Mouse (Mus musculus) testis, postnatal 14 days (tissue): ENCODE measurements around the gene Degs2.

ENCODE experiments used
- DNase-seq: peaks from one replicate; pipeline ENCODE4 v3.0.0; 2021; ENCODE audit warnings: low spot score

Degs2 gene

GRCm38 (mm10) chr12:108651053-108651660 is 51.0 kb downstream of the Degs2 start:
- no peak for DNase-seq

- no peak for DNase-seq
Observed at GRCm38 (mm10) chr12:108647784-108648183, 54.3 kb downstream of the Degs2 start.

- no peak for DNase-seq
Observed at GRCm38 (mm10) chr12:108646234-108646633, 55.9 kb downstream of the Degs2 start.

DNA sequence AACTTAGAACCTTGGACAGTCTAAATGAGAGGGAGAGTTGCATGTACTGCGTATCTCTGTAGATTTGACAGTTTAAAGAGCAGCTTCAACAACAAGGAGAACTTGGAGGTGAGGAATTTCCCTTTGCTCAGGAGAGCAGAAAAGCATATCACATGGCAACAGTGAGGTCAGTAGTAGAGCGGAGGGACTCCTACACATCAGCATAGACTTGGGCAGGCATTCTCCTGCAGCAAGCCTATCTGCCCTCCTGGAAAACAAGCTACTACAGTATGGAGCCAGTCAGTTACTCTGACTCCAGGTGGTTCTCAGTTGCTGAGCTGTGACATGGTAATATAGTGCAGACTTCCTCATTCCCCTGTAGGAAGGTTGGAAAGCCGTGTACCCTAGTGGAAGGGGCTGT is 60.1 kb downstream of the Degs2 start:
- no peak for DNase-seq

DNA sequence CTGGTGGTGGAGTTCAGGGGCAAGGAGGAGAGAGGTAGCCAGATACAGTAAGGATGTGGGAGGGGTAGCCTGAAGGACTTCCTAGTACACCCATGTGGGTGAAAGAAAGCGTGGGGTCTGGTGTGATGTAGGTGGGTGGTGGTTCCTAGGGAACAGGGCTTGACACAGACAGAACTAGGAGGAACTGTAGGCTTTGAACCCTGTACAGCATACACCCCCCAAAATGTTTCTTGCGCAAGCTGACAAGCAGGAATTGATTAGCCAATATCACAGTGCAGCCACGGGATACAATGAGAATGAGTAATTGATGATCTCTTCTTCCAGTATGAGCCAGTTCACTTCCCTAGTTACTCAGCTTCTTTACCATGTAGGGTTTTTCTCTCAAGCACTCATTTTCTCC is 63.0 kb downstream of the Degs2 start:
- DNase-seq, result no peak

- DNase-seq, result no peak
Observed at GRCm38 (mm10) chr12:108637440-108637839, 64.7 kb downstream of the Degs2 start.

- no peak for DNase-seq
Observed at GRCm38 (mm10) chr12:108635501-108635900, 66.6 kb downstream of the Degs2 start.

GRCm38 (mm10) chr12:108634031-108634430 is 68.1 kb downstream of the Degs2 start:
- no peak for DNase-seq

DNA sequence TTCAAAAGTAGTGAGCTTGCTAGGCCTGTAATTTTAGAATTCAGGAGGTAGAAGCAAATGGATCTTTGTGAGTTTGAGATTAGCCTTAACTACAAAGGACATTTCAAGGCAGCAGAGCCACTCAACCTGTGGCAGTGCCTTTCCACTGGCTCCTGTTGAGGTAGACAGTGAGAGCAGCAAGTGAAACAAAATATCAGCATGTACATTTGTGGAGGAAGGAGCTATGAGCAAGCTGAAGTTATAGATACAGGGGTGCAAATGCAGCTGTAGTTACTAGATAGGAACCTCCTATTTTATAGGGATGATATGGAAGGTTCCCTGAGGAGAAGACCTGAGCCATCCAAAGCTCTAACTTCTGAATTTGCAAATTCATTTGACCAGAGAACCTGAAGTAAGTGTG is 69.6 kb downstream of the Degs2 start:
- DNase-seq, result no peak

DNA sequence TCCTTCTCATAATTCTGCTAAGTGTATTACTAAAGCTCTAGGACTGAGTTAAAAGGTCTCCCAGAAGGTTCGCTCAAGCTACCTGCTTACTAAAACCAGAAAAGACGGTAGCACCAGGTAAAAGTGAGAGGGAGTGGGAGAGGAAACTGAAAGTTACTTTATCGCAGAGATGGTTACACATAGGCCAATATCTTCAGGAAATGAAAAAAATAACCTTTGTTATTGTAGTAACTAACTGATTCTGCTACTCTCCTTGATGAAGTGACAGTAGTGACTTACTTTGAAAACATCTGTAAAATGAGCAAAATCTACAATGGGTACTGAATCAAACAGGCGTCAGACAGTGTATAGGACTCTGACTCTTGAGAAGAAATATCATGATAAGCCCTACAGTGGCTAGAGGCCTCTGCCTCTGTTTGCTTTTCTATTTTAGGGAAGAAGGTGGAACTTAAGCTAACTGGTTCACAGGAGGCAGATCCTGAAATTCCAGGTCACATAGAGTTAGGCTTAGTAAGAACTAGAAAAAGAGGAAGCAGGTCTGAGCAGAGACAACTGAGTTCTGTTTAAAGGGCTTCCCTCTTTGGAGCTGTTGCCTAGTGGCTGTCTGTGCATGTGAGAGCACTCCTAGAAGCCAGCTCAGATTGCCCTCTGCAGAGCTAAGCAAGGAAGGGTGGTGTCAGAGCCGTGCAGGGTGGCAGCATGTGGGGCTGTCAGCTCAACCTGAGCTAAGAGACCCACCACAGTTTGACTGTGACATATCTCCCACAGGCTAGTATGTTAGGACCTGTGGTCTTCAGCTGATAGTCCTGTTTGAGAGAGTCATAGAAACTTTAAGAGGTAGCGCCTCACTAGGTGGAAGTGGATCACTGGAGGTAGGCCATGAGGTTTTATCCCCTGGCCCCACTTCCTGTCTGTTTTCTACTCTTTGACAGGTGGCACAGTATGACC is 71.1 kb downstream of the Degs2 start:
- no peak for DNase-seq

GRCm38 (mm10) chr12:108629556-108629955 is 72.6 kb downstream of the Degs2 start:
- DNase-seq, result no peak
